Mouse (Mus musculus) testis, adult 2 months (tissue): ENCODE measurements around the gene Dus3l.

Experiments used
- CTCF ChIP-seq: fragments of 200-500 bp; IDR thresholded peaks from 2 replicates; pipeline ENCODE4 v1.5.1; 2012; ENCODE audit warnings: low read depth, mild to moderate bottlenecking, inconsistent platforms, low read length, moderate library complexity; ENCODE audit not compliant: control insufficient read depth, insufficient read depth, insufficient replicate concordance
- POLR2A ChIP-seq: fragments of 200-500 bp; IDR thresholded peaks from 2 replicates; pipeline ENCODE4 v1.6.1; 2012; ENCODE audit warnings: low read depth, mild to moderate bottlenecking, inconsistent platforms, low read length, moderate library complexity; ENCODE audit not compliant: control insufficient read depth

- TF ChIP-seq CTCF (no peak), POLR2A (no peak)
Observed at GRCm38 (mm10) chr17:56818067-56818636, 53.6 kb downstream of the Dus3l start.
